Mouse (Mus musculus): ENCODE results near the gene Cdca7. TPM values are rescaled to one million over a fixed set of nuclear protein-coding genes. Genes with fewer than 3 reads are reported as not detected.
A peak's percentile ranks its signal among the peaks of the same experiment; 100 is the strongest.

Cdca7 gene
- polyA plus RNA-seq, 1 experiment from 2014 or later: 17.1 TPM

GRCm38 (mm10) chr2:72529358-72530319 is 53.7 kb downstream of the Cdca7 start:
- Histone ChIP-seq H3K27ac (peak overlapping the region; percentile 33), H3K4me2 (replicated peaks) (peak overlapping the region; percentile 51), H3K9me3 (ENCODE audit: control insufficient read depth, low read length) (no peaks in the 10 kb centered on the region), H3K36me3 (replicated peaks; ENCODE audit: control insufficient read depth, insufficient read depth) (no peaks in the 10 kb centered on the region), H3K9ac (peak overlapping the region; percentile 37; the same call in 1 of the 2 replicates), H3K27me3 (ENCODE audit: control insufficient read depth, insufficient read depth, low read length) (0 out of 2 replicates have a peak, but pooled peaks cover 4% of the 10 kb centered on the region), H3K4me1 (replicated peaks; ENCODE audit: control insufficient read depth, insufficient read depth, low read length) (no peaks in the 10 kb centered on the region), H3K4me3 (replicated peaks; ENCODE audit: low read length) (peak overlapping the region; percentile 19)
- ATAC-seq (ENCODE audit: low FRiP score) (no peak), DNase-seq (ENCODE audit: low spot score) (peak; percentile 63)
- 13% methylated on average over 25 of the region's 25 CpGs for WGBS

DNA sequence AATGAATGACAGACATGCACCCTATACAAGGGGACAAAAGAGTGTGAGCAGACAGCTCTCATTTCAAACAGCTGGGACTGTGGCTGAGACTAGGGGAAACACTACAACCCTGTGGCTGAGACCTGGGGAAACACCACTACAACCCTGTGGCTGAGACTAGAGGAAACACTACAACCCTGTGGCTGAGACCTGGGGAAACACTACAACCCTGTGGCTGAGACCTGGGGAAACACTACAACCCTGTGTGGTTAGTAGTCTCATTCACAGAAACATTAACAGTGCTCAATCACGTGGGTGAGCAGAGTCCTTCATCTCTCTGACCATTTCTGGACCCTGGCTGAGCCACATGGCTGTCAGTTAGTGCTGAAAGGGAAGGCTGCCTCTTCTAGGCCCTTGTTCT is 59.9 kb downstream of the Cdca7 start:
- Histone ChIP-seq H3K4me2 (replicated peaks) (no peak overlapping the region), H3K36me3 (replicated peaks; ENCODE audit: control insufficient read depth, insufficient read depth) (no peaks in the 10 kb centered on the region), H3K9ac (no peak overlapping the region), H3K4me3 (replicated peaks; ENCODE audit: low read length) (no peak overlapping the region), H3K27ac (no peak overlapping the region), H3K4me1 (replicated peaks; ENCODE audit: control insufficient read depth, insufficient read depth, low read length) (no peaks in the 10 kb centered on the region), H3K27me3 (ENCODE audit: control insufficient read depth, insufficient read depth, low read length) (peaks cover 4% of the 10 kb centered on the region; the same call in 1 of the 2 replicates), H3K9me3 (ENCODE audit: control insufficient read depth, low read length) (no peaks in the 10 kb centered on the region)
- WGBS: 65% methylated on average over 1 of the region's 1 CpGs
- ATAC-seq (ENCODE audit: low FRiP score): no peak
- DNase-seq (ENCODE audit: low spot score): no peak

Other genes with a start within 250 kb of the Cdca7 start
- 5.1 and 5.2 TPM in 2 replicates for gene Map3k20, start 190.5 kb upstream of the Cdca7 start, polyA plus RNA-seq (2014; fragmentation: Nextera tagmentation; extraction: Ambion mirVana)